Mouse (Mus musculus): ENCODE data around the gene Ift172. TPM values are rescaled to one million over a fixed set of nuclear protein-coding genes. Genes with fewer than 3 reads are reported as not detected.

Ift172 gene
- total and polyA plus RNA-seq, 3 experiments: 15.3 to 21.8 TPM; not detected in 1

DNA sequence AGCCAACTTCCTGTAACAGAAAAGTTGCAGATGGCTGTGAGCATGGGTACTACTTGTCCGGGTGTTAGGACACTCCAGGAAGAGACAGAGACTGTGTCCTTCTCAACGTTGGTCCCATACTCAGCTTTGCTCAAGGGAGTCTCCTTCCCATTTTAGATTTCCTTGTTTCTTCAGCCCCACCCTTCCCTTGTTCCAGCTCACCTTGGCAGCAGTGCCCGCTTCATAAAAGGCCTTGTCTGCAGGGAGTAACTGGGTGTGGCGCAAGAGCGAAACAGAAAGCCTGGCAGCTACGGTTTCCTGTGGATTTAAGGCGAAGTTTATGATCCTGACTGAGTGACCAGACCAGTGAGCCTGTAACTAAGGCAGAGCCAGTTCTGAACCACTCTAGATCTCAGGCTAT lies 36.5 kb downstream of the Ift172 start:
- H3K27me3 ChIP-seq (ENCODE audit: control insufficient read depth in 1 of 2, insufficient read depth in 2 of 2, low read length in 2 of 2): no peaks in the 10 kb centered on the region
- no peaks in the 10 kb centered on the region for H3K79me2 ChIP-seq (ENCODE audit: control insufficient read depth, insufficient read depth, low read length, poor library complexity)
- no peaks in the 10 kb centered on the region; a peak in 1 of 4 replicates for H3K36me3 ChIP-seq (ENCODE audit: control insufficient read depth in 1 of 2, insufficient read depth in 2 of 2, low read length in 2 of 2)
- TF ChIP-seq GATA1 (IDR thresholded peaks at IDR 0.05; ENCODE audit: low read depth, low read length): no peak
- TF ChIP-seq MAX (IDR thresholded peaks at IDR 0.05; ENCODE audit: low read length): no peak
- TF ChIP-seq POLR2A (IDR thresholded peaks at IDR 0.05; ENCODE audit: control insufficient read depth in 1 of 2, insufficient read depth in 1 of 2, low read depth in 1 of 2, low read length in 2 of 2, poor library complexity in 1 of 2): no peak
- no peak for TF ChIP-seq CTCF (IDR thresholded peaks at IDR 0.05 in 2 of 3, conservative IDR thresholded peaks at IDR 0.05 in 1 of 3; ENCODE audit: control insufficient read depth in 1 of 3, insufficient read depth in 1 of 3, low read depth in 2 of 3, low read length in 3 of 3, poor library complexity in 1 of 3, severe bottlenecking in 1 of 3)
- no peak for TF ChIP-seq RAD21 (IDR thresholded peaks at IDR 0.05; ENCODE audit: low read depth, low read length)
- no peak for TF ChIP-seq NELFE (IDR thresholded peaks at IDR 0.05; ENCODE audit: low read depth, low read length)
- H3K9me3 ChIP-seq (replicated peaks; ENCODE audit: insufficient read depth, low read length): no peaks in the 10 kb centered on the region
- DNase-seq (ENCODE audit: low read depth, low spot score): no peak
- H3K9ac ChIP-seq (ENCODE audit: control insufficient read depth, low read depth, low read length, poor library complexity, severe bottlenecking): no peak overlapping the region
- H3K27ac ChIP-seq (ENCODE audit: control insufficient read depth, low read depth, low read length): no peak overlapping the region
- H3K4me3 ChIP-seq (ENCODE audit: control insufficient read depth in 1 of 2, insufficient read depth in 1 of 2, low read depth in 2 of 2, low read length in 2 of 2): no peak overlapping the region
- H3K4me1 ChIP-seq (ENCODE audit: control insufficient read depth in 1 of 2, insufficient read depth in 2 of 2, low read length in 2 of 2): no peaks in the 10 kb centered on the region

DNA sequence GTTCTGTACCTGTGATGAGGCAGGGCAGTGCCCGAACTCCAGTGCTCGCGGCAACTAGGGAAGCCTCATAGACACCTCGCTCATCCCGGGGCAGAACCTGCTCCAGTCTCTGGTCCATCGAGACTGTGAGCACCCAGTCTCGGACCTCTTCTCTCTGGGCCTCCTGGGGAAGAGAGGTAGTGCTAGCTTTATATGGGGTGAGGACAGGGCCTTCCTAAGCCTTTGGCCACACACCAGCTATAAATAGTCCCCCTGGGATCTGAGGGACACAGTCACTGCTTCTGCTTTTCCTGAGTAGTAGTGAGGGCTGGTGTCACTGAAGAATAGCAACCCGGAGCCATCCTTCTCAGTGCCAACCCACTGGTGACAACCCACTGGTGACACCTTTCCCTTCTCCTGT lies 37.1 kb downstream of the Ift172 start:
- H3K9me3 ChIP-seq (replicated peaks; ENCODE audit: insufficient read depth, low read length): no peaks in the 10 kb centered on the region
- no peak overlapping the region for H3K27ac ChIP-seq (ENCODE audit: control insufficient read depth, low read depth, low read length)
- no peak for DNase-seq (ENCODE audit: low read depth, low spot score)
- H3K27me3 ChIP-seq (ENCODE audit: control insufficient read depth in 1 of 2, insufficient read depth in 2 of 2, low read length in 2 of 2): no peaks in the 10 kb centered on the region
- H3K9ac ChIP-seq (ENCODE audit: control insufficient read depth, low read depth, low read length, poor library complexity, severe bottlenecking): no peak overlapping the region
- no peak for TF ChIP-seq E2F4 (IDR thresholded peaks at IDR 0.05; ENCODE audit: borderline replicate concordance, low read depth, low read length)
- TF ChIP-seq EP300 (IDR thresholded peaks at IDR 0.05; ENCODE audit: low read depth in 1 of 2, low read length in 2 of 2): no peak
- no peak for TF ChIP-seq GABPA (IDR thresholded peaks at IDR 0.05; ENCODE audit: low read depth, low read length)
- TF ChIP-seq MAX (IDR thresholded peaks at IDR 0.05; ENCODE audit: low read length): no peak
- TF ChIP-seq JUND (IDR thresholded peaks at IDR 0.05; ENCODE audit: low read depth, low read length): no peak
- TF ChIP-seq ETS1 (IDR thresholded peaks at IDR 0.05; ENCODE audit: low read depth, low read length): no peak
- TF ChIP-seq MAFK (IDR thresholded peaks at IDR 0.05; ENCODE audit: borderline replicate concordance, low read depth, low read length): no peak
- TF ChIP-seq RCOR1 (IDR thresholded peaks at IDR 0.05; ENCODE audit: low read depth, low read length): no peak
- TF ChIP-seq ELF1 (IDR thresholded peaks at IDR 0.05; ENCODE audit: low read depth, low read length): no peak
- TF ChIP-seq NRF1 (IDR thresholded peaks at IDR 0.05; ENCODE audit: insufficient read depth, low read depth, low read length, poor library complexity, severe bottlenecking): no peak
- no peak for TF ChIP-seq USF2 (IDR thresholded peaks at IDR 0.05; ENCODE audit: borderline replicate concordance in 1 of 2, insufficient read depth in 1 of 2, low read depth in 1 of 2, low read length in 2 of 2)
- TF ChIP-seq CHD1 (IDR thresholded peaks at IDR 0.05; ENCODE audit: low read depth, low read length): no peak
- no peak for TF ChIP-seq TBP (IDR thresholded peaks at IDR 0.05; ENCODE audit: low read depth, low read length)
- H3K36me3 ChIP-seq (ENCODE audit: control insufficient read depth in 1 of 2, insufficient read depth in 2 of 2, low read length in 2 of 2): peaks cover 0 to 6% of the 10 kb centered on the region in 2 experiments; a peak in 2 of 4 replicates
- no peaks in the 10 kb centered on the region for H3K4me1 ChIP-seq (ENCODE audit: control insufficient read depth in 1 of 2, insufficient read depth in 2 of 2, low read length in 2 of 2)
- no peaks in the 10 kb centered on the region for H3K79me2 ChIP-seq (ENCODE audit: control insufficient read depth, insufficient read depth, low read length, poor library complexity)
- no peak overlapping the region for H3K4me3 ChIP-seq (ENCODE audit: control insufficient read depth in 1 of 2, insufficient read depth in 1 of 2, low read depth in 2 of 2, low read length in 2 of 2)
